Mouse (Mus musculus): Measurements from ENCODE around the gene Sowahb. TPM values are rescaled to one million over a fixed set of nuclear protein-coding genes. Genes with fewer than 3 reads are reported as not detected.
A peak's percentile ranks its signal among the peaks of the same experiment; 100 is the strongest.

The Sowahb gene
- 1.8 and 2.2 TPM in 2 replicates for polyA plus RNA-seq (2015; fragmentation: Nextera tagmentation; extraction: Ambion mirVana)

- DNase-seq (ENCODE audit: low spot score): peak; percentile 76
- H3K4me3 ChIP-seq (replicated peaks; ENCODE audit: low read depth, low read length): peak within 1 kb of the TSS; percentile 43
- H3K4me2 ChIP-seq (ENCODE audit: low read length): peak within 1 kb of the TSS; percentile 79
- H3K9ac ChIP-seq (ENCODE audit: low read depth, low read length): peak within 1 kb of the TSS; percentile 56
- H3K9me3 ChIP-seq (replicated peaks; ENCODE audit: low read length): no peaks in the 10 kb centered on the region
- H3K36me3 ChIP-seq (ENCODE audit: insufficient read depth, low read length): no peaks in the 10 kb centered on the region
- no peaks in the 10 kb centered on the region for H3K27me3 ChIP-seq (ENCODE audit: insufficient read depth, low read length)
- H3K27ac ChIP-seq: no peak within 1 kb of the TSS
- H3K4me1 ChIP-seq (replicated peaks; ENCODE audit: insufficient read depth, low read length): peaks cover 17% of the 10 kb centered on the region
- 0% methylated on average over 61 of the region's 68 CpGs for WGBS
- TF ChIP-seq CTCF (IDR thresholded peaks at IDR 0.05; ENCODE audit: low read depth): no peak
- ATAC-seq (replicated peaks; ENCODE audit: low FRiP score, low read depth): peak; percentile 92
These were observed at the start of gene Sowahb for GRCm38 (mm10) chr5:93044584-93045370. Sowahb (minus strand) TSS chr5:93045022.

GRCm38 (mm10) chr5:93093638-93094527, 49.1 kb upstream of the Sowahb start:
- H3K27ac ChIP-seq: peak overlapping the region; percentile 93
- WGBS: 1% methylated on average over 50 of the region's 50 CpGs
- H3K4me3 ChIP-seq (replicated peaks; ENCODE audit: low read depth, low read length): peak overlapping the region; percentile 92
- peak; percentile 8; the same call in 1 of the 2 replicates for ATAC-seq (replicated peaks; ENCODE audit: low FRiP score, low read depth)
- H3K36me3 ChIP-seq (ENCODE audit: insufficient read depth, low read length): no peaks in the 10 kb centered on the region
- H3K9ac ChIP-seq (ENCODE audit: low read depth, low read length): peak overlapping the region; percentile 90
- H3K27me3 ChIP-seq (ENCODE audit: insufficient read depth, low read length): no peaks in the 10 kb centered on the region
- no peaks in the 10 kb centered on the region for H3K9me3 ChIP-seq (replicated peaks; ENCODE audit: low read length)
- peaks cover 43% of the 10 kb centered on the region for H3K4me1 ChIP-seq (replicated peaks; ENCODE audit: insufficient read depth, low read length)
- no peak for TF ChIP-seq CTCF (IDR thresholded peaks at IDR 0.05; ENCODE audit: low read depth)
- peak overlapping the region; percentile 90 for H3K4me2 ChIP-seq (ENCODE audit: low read length)
- DNase-seq (ENCODE audit: low spot score): peak; percentile 65

GRCm38 (mm10) chr5:93092857-93093622, 48.2 kb upstream of the Sowahb start, which contains the start of gene Sept11:
Sept11 (plus strand) TSS chr5:93093437.
- Histone ChIP-seq H3K4me1 (replicated peaks; ENCODE audit: insufficient read depth, low read length) (peaks cover 37% of the 10 kb centered on the region), H3K4me2 (ENCODE audit: low read length) (peak within 1 kb of the TSS; percentile 90), H3K4me3 (replicated peaks; ENCODE audit: low read depth, low read length) (peak within 1 kb of the TSS; percentile 92), H3K27me3 (ENCODE audit: insufficient read depth, low read length) (no peaks in the 10 kb centered on the region), H3K9me3 (replicated peaks; ENCODE audit: low read length) (no peaks in the 10 kb centered on the region), H3K27ac (peak within 1 kb of the TSS; percentile 93), H3K36me3 (ENCODE audit: insufficient read depth, low read length) (no peaks in the 10 kb centered on the region), H3K9ac (ENCODE audit: low read depth, low read length) (peak within 1 kb of the TSS; percentile 90)
- DNase-seq (ENCODE audit: low spot score) (peak; percentile 97), ATAC-seq (replicated peaks; ENCODE audit: low FRiP score, low read depth) (peak; percentile 92)
- under 1% methylated on average over 62 of the region's 63 CpGs for WGBS
- TF ChIP-seq CTCF (IDR thresholded peaks at IDR 0.05; ENCODE audit: low read depth): no peak

GRCm38 (mm10) chr5:93092147-93092781, 47.4 kb upstream of the Sowahb start:
- no peaks in the 10 kb centered on the region for H3K36me3 ChIP-seq (ENCODE audit: insufficient read depth, low read length)
- no peaks in the 10 kb centered on the region for H3K9me3 ChIP-seq (replicated peaks; ENCODE audit: low read length)
- WGBS: 4% methylated on average over 28 of the region's 28 CpGs
- DNase-seq (ENCODE audit: low spot score) (peak; percentile 53), ATAC-seq (replicated peaks; ENCODE audit: low FRiP score, low read depth) (peak; percentile 33)
- TF ChIP-seq CTCF (IDR thresholded peaks at IDR 0.05; ENCODE audit: low read depth): no peak
- H3K27me3 ChIP-seq (ENCODE audit: insufficient read depth, low read length): no peaks in the 10 kb centered on the region
- H3K4me3 ChIP-seq (replicated peaks; ENCODE audit: low read depth, low read length): peak overlapping the region; percentile 92
- peak overlapping the region; percentile 93 for H3K27ac ChIP-seq
- H3K4me1 ChIP-seq (replicated peaks; ENCODE audit: insufficient read depth, low read length): peaks cover 29% of the 10 kb centered on the region
- peak overlapping the region; percentile 90 for H3K4me2 ChIP-seq (ENCODE audit: low read length)
- peak overlapping the region; percentile 90 for H3K9ac ChIP-seq (ENCODE audit: low read depth, low read length)

- ATAC-seq (replicated peaks; ENCODE audit: low FRiP score, low read depth) (no peak), DNase-seq (ENCODE audit: low spot score) (no peak)
- no peak for TF ChIP-seq CTCF (IDR thresholded peaks at IDR 0.05; ENCODE audit: low read depth)
- Histone ChIP-seq H3K4me1 (replicated peaks; ENCODE audit: insufficient read depth, low read length) (peaks cover 21% of the 10 kb centered on the region), H3K27ac (no peak overlapping the region), H3K4me2 (ENCODE audit: low read length) (peak overlapping the region; percentile 90), H3K36me3 (ENCODE audit: insufficient read depth, low read length) (no peaks in the 10 kb centered on the region), H3K9me3 (replicated peaks; ENCODE audit: low read length) (no peaks in the 10 kb centered on the region), H3K4me3 (replicated peaks; ENCODE audit: low read depth, low read length) (no peak overlapping the region), H3K27me3 (ENCODE audit: insufficient read depth, low read length) (no peaks in the 10 kb centered on the region), H3K9ac (ENCODE audit: low read depth, low read length) (no peak overlapping the region)
- 64% methylated on average over 3 of the region's 3 CpGs for WGBS
These were observed 46.4 kb upstream of the Sowahb start for GRCm38 (mm10) chr5:93091266-93091665.
